Mouse (Mus musculus) G1E (cell line): ENCODE data around the gene Tbc1d16.

ENCODE experiments used
- CTCF ChIP-seq: IDR thresholded peaks from 2 replicates; pipeline ENCODE4 v1.5.1; 2012; ENCODE audit warnings: low read depth, low read length, inconsistent platforms, mixed read lengths
- GATA1 ChIP-seq: IDR thresholded peaks from 2 replicates; pipeline ENCODE4 v1.6.1; 2012; ENCODE audit warnings: borderline replicate concordance, low read length, inconsistent platforms, mixed read lengths
- POLR2AphosphoS5 ChIP-seq: IDR thresholded peaks from 2 replicates; pipeline ENCODE4 v1.6.1; 2012; ENCODE audit warnings: low read depth, low read length, inconsistent platforms; ENCODE audit not compliant: insufficient replicate concordance
- TAL1 ChIP-seq: conservative IDR thresholded peaks from 2 replicates; pipeline ENCODE4 v1.6.1; 2012; ENCODE audit warnings: low read depth, low read length, inconsistent platforms, mixed read lengths

DNA sequence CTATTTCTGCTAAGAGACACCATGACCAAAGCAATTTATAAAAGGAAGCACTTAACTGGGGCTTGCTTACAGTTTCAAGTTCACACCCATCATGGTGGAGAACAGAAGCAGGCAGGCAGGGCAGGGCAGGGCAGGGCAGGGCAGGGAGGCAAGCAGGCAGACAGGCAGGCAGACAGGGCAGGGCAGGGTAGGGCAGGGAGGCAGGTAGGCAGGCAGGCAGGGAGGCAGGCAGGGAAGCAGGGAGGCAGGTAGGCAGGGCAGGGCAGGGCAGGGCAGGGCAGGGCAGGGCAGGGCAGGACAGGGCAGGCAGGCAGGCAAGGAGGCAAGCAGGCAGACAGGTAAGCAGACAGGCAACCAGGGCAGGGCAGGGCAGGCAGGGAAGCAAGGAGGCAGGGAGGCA lies 115.6 kb downstream of the Tbc1d16 start:
- TF ChIP-seq CTCF = no peak
- TF ChIP-seq GATA1 = no peak
- no peak for TF ChIP-seq TAL1
- no peak for TF ChIP-seq POLR2AphosphoS5
